Mouse (Mus musculus) embryonic facial prominence, embryonic 10.5 days (tissue): ENCODE results near the gene Xirp1. TPM values are rescaled to one million over a fixed set of nuclear protein-coding genes. Genes with fewer than 3 reads are reported as not detected.
"Not testable (repeated sequence)": the region's sequence is repeated elsewhere in the genome, so short reads cannot be mapped to it uniquely, and the experiment has no call there.

Experiments used
- DNase-seq: peaks from one replicate; pipeline ENCODE4 v3.0.0-alpha.2; 2017; ENCODE audit warnings: low spot score
- H3K27ac ChIP-seq: fragments of 300-500 bp; sonication (generic); replicated peaks from 2 replicates; pipeline ENCODE4 v1.5.1; 2016; ENCODE audit warnings: mild to moderate bottlenecking
- H3K27me3 ChIP-seq: fragments of 300-500 bp; sonication (generic); replicated peaks from 2 replicates; pipeline ENCODE4 v1.6.1; 2016; ENCODE audit warnings: low read depth, mild to moderate bottlenecking; ENCODE audit not compliant: poor library complexity, severe bottlenecking
- H3K36me3 ChIP-seq: fragments of 300-500 bp; sonication (generic); replicated peaks from 2 replicates; pipeline ENCODE4 v1.6.1; 2016; ENCODE audit warnings: mild to moderate bottlenecking, moderate library complexity
- H3K4me1 ChIP-seq: fragments of 300-500 bp; sonication (generic); 2 replicates; pipeline ENCODE4 v1.6.1; 2016
- H3K4me3 ChIP-seq: fragments of 300-500 bp; sonication (generic); 2 replicates; pipeline ENCODE4 v1.5.1; 2016; ENCODE audit warnings: mild to moderate bottlenecking, moderate library complexity
- H3K9me3 ChIP-seq: fragments of 300-500 bp; sonication (generic); 2 replicates; pipeline ENCODE4 v1.6.1; 2016; ENCODE audit warnings: mild to moderate bottlenecking
- WGBS: fragments of 180-500 bp; shearing (Covaris S2); methylation state at CpG from one replicate; pipeline ENCODE4 v1.1.7; 2016; 5-methylcytosine and 5-hydroxymethylcytosine counted together
- polyA plus RNA-seq: library from polyadenylated mRNA; unstranded; fragments of >200 nt; fragmentation: Nextera tagmentation; extraction: Ambion mirVana; gene quantifications from 2 replicates; pipeline ENCODE4 v1.2.1, GENCODE M21; 2016

Xirp1 gene
- polyA plus RNA-seq, 1 experiment from 2014 or later, result 0.04 TPM

GRCm38 (mm10) chr9:120013251-120013820 is 10.1 kb downstream of the Xirp1 start:
- H3K27me3 ChIP-seq, result peaks cover 20% of the 10 kb centered on the region
- H3K9me3 ChIP-seq, result no peaks in the 10 kb centered on the region
- no peak overlapping the region for H3K4me3 ChIP-seq
- no peak overlapping the region for H3K27ac ChIP-seq
- peaks cover 35% of the 10 kb centered on the region for H3K4me1 ChIP-seq
- WGBS, result 72% methylated on average over 11 of the region's 11 CpGs
- H3K36me3 ChIP-seq, result no peaks in the 10 kb centered on the region
- no peak for DNase-seq

GRCm38 (mm10) chr9:120012781-120013180 is 10.6 kb downstream of the Xirp1 start:
- Histone ChIP-seq H3K27me3 (peaks cover 20% of the 10 kb centered on the region), H3K4me1 (peaks cover 35% of the 10 kb centered on the region), H3K27ac (no peak overlapping the region), H3K9me3 (0 out of 2 replicates have a peak, but pooled peaks cover 3% of the 10 kb centered on the region), H3K36me3 (no peaks in the 10 kb centered on the region), H3K4me3 (no peak overlapping the region)
- WGBS, result 86% methylated on average over 5 of the region's 5 CpGs
- DNase-seq, result no peak

- H3K9me3 ChIP-seq, H3K4me3 ChIP-seq, H3K27ac ChIP-seq, H3K36me3 ChIP-seq, DNase-seq: not testable (repeated sequence)
- Histone ChIP-seq H3K27me3 (peaks cover 20% of the 10 kb centered on the region), H3K4me1 (peaks cover 35% of the 10 kb centered on the region)
- WGBS, result 89% methylated on average over 6 of the region's 6 CpGs
These were observed 11.2 kb downstream of the Xirp1 start for GRCm38 (mm10) chr9:120012161-120012560.

- peak; percentile 75 for DNase-seq
- H3K27me3 ChIP-seq, result peaks cover 20% of the 10 kb centered on the region
- H3K9me3 ChIP-seq, result 0 out of 2 replicates have a peak, but pooled peaks cover 5% of the 10 kb centered on the region
- peak overlapping the region; percentile 64 for H3K4me3 ChIP-seq
- H3K36me3 ChIP-seq, result no peaks in the 10 kb centered on the region
- peak overlapping the region; percentile 75 for H3K27ac ChIP-seq
- WGBS, result 2% methylated on average over 10 of the region's 10 CpGs
- H3K4me1 ChIP-seq, result peaks cover 30% of the 10 kb centered on the region
These were observed 11.9 kb downstream of the Xirp1 start for GRCm38 (mm10) chr9:120011533-120011932.

GRCm38 (mm10) chr9:120010781-120011511 is 12.5 kb downstream of the Xirp1 start:
- peaks cover 20% of the 10 kb centered on the region for H3K27me3 ChIP-seq
- WGBS, result 1% methylated on average over 60 of the region's 60 CpGs

GRCm38 (mm10) chr9:120009871-120010270 is 13.5 kb downstream of the Xirp1 start:
- peaks cover 20% of the 10 kb centered on the region for H3K27me3 ChIP-seq
- 98% methylated on average over 3 of the region's 3 CpGs for WGBS
- 0 out of 2 replicates have a peak, but pooled peaks cover 5% of the 10 kb centered on the region for H3K9me3 ChIP-seq
- no peak for DNase-seq
- peaks cover 31% of the 10 kb centered on the region for H3K4me1 ChIP-seq
- H3K27ac ChIP-seq, result no peak overlapping the region
- no peak overlapping the region for H3K4me3 ChIP-seq
- H3K36me3 ChIP-seq, result no peaks in the 10 kb centered on the region

More at GRCm38 (mm10) chr9:120010781-120011511, 12.5 kb downstream of the Xirp1 start:
- Histone ChIP-seq H3K9me3 (0 out of 2 replicates have a peak, but pooled peaks cover 5% of the 10 kb centered on the region), H3K27ac (peak overlapping the region; percentile 75), H3K4me1 (peaks cover 32% of the 10 kb centered on the region), H3K36me3 (no peaks in the 10 kb centered on the region), H3K4me3 (peak overlapping the region; percentile 64)
- DNase-seq, result peak; percentile 95

- Histone ChIP-seq H3K4me1 (peaks cover 27% of the 10 kb centered on the region), H3K27ac (no peak overlapping the region), H3K9me3 (0 out of 2 replicates have a peak, but pooled peaks cover 5% of the 10 kb centered on the region), H3K36me3 (no peaks in the 10 kb centered on the region), H3K27me3 (peaks cover 20% of the 10 kb centered on the region), H3K4me3 (no peak overlapping the region)
- DNase-seq, result no peak
- WGBS, result 82% methylated on average over 7 of the region's 7 CpGs
These were observed 14.1 kb downstream of the Xirp1 start for GRCm38 (mm10) chr9:120009226-120009841.

- Histone ChIP-seq H3K27me3 (peaks cover 15% of the 10 kb centered on the region), H3K27ac (no peak overlapping the region), H3K36me3 (no peaks in the 10 kb centered on the region), H3K9me3 (0 out of 2 replicates have a peak, but pooled peaks cover 5% of the 10 kb centered on the region), H3K4me3 (no peak overlapping the region), H3K4me1 (peaks cover 20% of the 10 kb centered on the region)
- 86% methylated on average over 1 of the region's 1 CpGs for WGBS
- DNase-seq, result no peak
These were observed 15.6 kb downstream of the Xirp1 start for GRCm38 (mm10) chr9:120007833-120008232.

GRCm38 (mm10) chr9:120005936-120006335 is 17.5 kb downstream of the Xirp1 start:
- 71% methylated on average over 3 of the region's 3 CpGs for WGBS
- no peak for DNase-seq
- 0 out of 2 replicates have a peak, but pooled peaks cover 5% of the 10 kb centered on the region for H3K9me3 ChIP-seq
- no peak overlapping the region for H3K27ac ChIP-seq
- peaks cover 22% of the 10 kb centered on the region for H3K4me1 ChIP-seq
- H3K4me3 ChIP-seq, result no peak overlapping the region
- H3K36me3 ChIP-seq, result no peaks in the 10 kb centered on the region
- 0 out of 2 replicates have a peak, but pooled peaks cover 8% of the 10 kb centered on the region for H3K27me3 ChIP-seq

GRCm38 (mm10) chr9:120002893-120003292 is 20.5 kb downstream of the Xirp1 start:
- Histone ChIP-seq H3K4me1 (peaks cover 17% of the 10 kb centered on the region), H3K36me3 (no peaks in the 10 kb centered on the region), H3K9me3 (0 out of 2 replicates have a peak, but pooled peaks cover 3% of the 10 kb centered on the region), H3K27me3 (0 out of 2 replicates have a peak, but pooled peaks cover 3% of the 10 kb centered on the region), H3K27ac (peak overlapping the region; percentile 30; the same call in 1 of the 2 replicates), H3K4me3 (no peak overlapping the region)
- DNase-seq, result no peak
- WGBS, result 83% methylated on average over 5 of the region's 5 CpGs

GRCm38 (mm10) chr9:120001945-120002725 is 21.3 kb downstream of the Xirp1 start:
- Histone ChIP-seq H3K9me3 (no peaks in the 10 kb centered on the region), H3K36me3 (no peaks in the 10 kb centered on the region), H3K27me3 (0 out of 2 replicates have a peak, but pooled peaks cover 3% of the 10 kb centered on the region), H3K27ac (peak overlapping the region; percentile 82), H3K4me1 (peaks cover 17% of the 10 kb centered on the region), H3K4me3 (peak overlapping the region; percentile 56)
- 10% methylated on average over 31 of the region's 31 CpGs for WGBS
- peak; percentile 91 for DNase-seq

GRCm38 (mm10) chr9:120000761-120001160 is 22.6 kb downstream of the Xirp1 start:
- no peaks in the 10 kb centered on the region for H3K36me3 ChIP-seq
- WGBS, result 76% methylated on average over 5 of the region's 5 CpGs
- no peak overlapping the region for H3K4me3 ChIP-seq
- no peak for DNase-seq
- 0 out of 2 replicates have a peak, but pooled peaks cover 3% of the 10 kb centered on the region for H3K27me3 ChIP-seq
- peaks cover 14% of the 10 kb centered on the region for H3K4me1 ChIP-seq
- no peaks in the 10 kb centered on the region for H3K9me3 ChIP-seq
- no peak overlapping the region for H3K27ac ChIP-seq
